Mouse (Mus musculus): ENCODE data around the gene Psme2.
A peak's percentile ranks its signal among the peaks of the same experiment; 100 is the strongest.

The Psme2 gene

DNA sequence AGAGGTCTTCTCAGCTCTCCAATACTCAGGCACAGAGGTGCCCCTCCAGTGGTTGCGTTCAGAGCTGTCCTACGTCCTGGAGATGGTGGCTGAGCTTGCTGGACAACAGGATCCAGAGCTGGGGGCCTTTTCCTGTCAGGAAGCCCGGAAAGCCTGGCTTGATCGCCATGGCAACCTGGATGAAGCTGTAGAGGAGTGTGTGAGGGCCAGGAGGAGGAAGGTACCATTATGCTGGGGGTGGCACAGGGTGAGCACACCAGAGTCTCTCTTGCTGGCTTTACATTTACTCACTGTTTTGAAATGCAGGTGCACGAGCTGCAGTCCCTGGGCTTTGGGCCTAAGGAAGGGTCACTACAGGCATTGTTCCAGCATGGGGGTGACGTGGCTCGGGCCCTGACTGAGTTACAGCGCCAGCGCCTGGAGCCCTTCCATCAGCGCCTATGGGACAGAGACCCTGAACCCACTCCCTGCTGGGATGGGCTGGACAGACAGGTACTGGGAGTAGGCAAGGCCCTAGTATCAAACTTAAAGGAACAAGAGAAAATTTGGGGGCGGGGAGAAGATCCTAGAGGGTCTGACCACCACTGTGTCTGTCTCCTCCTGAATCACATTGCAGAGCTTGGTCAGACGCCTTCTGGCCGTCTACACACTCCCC lies 5.2 kb upstream of the Psme2 start:
- no peak for DNase-seq (ENCODE audit: low read depth, low spot score)

DNA sequence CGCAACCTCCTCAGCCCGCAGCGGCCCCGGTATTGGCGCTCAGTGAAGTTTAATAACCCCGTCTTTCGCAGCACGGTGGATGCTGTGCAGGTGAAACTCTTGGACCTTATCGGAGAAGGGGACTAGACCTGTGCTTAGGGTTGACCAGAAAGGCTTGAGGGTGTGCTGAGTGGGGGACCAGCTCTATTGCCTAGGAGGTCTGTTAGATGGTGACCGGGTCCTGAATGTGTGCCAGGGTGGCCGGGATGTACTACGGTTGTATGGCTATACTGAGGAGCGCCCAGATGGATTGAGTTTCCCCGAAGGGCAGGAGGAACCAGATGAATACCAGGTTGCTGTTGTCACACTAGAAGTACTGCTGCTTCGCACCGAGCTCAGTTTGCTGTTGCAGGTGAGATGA lies 1.3 kb upstream of the Psme2 start:
- no peak for DNase-seq (ENCODE audit: low read depth, low spot score)

DNA sequence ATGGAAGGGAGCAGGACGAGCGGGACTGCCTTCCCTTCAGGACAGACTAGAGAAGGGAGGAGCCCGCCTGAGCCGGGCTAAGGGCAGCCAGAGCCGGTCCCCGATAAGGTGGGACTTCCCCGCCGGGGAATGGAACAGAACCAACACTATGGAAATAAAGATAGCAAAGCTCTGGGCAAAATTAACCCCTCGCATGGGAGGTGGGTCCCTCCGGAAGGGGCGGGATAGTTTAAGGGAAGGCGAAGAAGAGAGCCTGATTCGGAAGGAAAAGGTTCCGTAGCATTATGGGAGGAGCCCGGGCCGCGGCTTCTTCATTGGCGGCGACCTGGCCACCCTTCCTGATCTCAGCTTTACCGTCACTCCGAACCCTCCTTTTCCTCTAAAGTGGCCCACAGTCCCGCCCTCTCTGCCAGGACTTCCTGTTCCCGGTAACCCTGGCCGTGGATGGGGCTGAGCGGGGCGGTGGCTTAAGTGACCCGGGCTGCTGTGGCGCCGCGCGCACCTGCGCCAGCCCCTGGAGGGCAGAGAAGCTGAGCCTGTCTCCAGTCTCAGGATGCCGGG lies 498 bp upstream of the Psme2 start, which contains the start of gene Rnf31:
Gene Rnf31, plus strand, starts transcription at position 378 of the 561 bp plus-strand sequence.
- peak; percentile 97 for DNase-seq (ENCODE audit: low read depth, low spot score)

DNA sequence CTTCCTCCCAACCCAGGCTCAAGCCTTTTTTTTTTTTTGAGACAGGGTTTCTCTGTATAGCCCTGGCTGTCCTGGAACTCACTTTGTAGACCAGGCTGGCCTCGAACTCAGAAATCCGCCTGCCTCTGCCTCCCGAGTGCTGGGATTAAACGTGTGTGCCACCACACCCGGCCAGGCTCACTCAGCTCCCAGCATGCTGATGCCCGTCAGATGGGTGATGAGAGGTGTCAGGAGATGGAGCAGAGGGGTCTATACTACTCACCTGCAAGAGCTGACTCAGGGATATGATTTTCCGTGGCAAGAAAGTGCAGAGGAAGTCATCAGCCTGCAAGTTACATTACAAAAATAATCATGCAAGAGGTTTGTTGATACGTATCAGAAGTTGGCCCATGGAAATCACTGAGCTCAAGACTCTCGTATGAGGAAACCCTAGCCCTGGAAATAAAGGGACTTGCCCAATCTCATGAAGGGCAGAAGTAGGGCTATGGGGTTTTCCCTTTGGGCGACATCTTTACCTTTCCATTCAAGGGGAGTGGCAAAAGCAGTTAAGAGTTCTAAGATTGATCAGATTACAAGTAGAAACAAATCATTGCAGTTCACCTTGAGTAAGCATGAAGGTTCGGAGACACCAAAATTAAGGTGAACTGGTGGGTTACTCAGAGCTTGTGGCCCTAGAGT lies 1.0 kb downstream of the Psme2 start:
- DNase-seq (ENCODE audit: low read depth, low spot score): no peak

DNA sequence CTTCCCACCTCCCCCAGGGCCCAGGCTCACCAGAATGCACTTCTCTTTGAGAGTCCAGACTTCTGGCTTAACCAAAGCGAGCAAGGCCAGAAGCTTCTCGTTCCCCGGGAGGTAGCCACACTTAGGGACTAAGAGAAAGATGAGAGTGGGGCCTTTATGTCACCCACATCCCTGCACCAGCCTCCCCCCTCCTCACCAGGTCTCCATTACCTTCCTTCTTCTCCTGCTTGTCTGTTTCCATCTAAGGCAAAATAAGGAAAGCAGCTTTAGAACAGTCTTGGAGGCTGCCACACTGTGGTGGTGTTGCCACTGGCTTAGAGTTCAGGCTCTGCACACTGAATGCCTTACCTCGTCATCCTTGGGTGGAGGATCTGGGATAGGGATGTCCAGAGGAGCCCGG lies 1.6 kb downstream of the Psme2 start:
- no peak for DNase-seq (ENCODE audit: low read depth, low spot score)

DNA sequence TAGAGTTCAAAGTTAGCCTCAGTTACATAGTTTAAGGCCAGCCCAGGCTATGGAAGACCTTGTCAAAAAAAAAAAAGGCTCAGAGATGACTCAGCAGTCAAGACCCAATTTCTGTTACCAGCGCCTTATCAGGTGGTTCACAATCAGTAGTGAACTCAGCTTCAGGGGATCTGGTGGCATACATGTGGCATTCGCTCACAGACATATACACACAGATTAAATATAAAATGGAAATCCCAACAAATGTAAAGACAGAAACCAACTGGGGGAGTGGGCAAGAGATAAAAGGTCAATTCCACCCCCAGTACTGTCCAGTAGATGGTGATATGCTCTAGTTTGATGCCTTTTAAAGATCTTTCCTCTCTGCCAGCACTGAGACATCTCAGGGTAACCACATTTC lies 4.8 kb downstream of the Psme2 start:
- DNase-seq (ENCODE audit: low read depth, low spot score): no peak

DNA sequence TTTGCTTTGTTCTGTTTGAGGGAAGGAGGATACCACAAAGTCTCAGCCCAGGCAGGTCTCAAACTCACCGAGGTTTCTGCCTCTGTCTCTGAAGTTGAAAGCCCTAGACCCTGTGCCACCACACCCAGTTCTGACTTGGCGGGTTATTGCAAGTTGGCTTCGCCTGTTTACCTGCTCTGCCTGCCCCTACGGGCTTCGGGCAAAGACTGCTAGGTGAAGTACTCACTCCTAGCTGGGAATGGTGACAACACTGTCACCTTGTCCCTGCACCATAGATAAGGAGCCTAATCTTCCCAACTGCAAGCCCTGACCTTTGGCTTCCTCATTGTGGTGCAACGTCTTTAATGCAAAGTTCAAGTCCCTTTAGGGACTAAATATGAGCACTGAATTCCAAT lies 5.3 kb downstream of the Psme2 start:
- DNase-seq (ENCODE audit: low read depth, low spot score): no peak

DNA sequence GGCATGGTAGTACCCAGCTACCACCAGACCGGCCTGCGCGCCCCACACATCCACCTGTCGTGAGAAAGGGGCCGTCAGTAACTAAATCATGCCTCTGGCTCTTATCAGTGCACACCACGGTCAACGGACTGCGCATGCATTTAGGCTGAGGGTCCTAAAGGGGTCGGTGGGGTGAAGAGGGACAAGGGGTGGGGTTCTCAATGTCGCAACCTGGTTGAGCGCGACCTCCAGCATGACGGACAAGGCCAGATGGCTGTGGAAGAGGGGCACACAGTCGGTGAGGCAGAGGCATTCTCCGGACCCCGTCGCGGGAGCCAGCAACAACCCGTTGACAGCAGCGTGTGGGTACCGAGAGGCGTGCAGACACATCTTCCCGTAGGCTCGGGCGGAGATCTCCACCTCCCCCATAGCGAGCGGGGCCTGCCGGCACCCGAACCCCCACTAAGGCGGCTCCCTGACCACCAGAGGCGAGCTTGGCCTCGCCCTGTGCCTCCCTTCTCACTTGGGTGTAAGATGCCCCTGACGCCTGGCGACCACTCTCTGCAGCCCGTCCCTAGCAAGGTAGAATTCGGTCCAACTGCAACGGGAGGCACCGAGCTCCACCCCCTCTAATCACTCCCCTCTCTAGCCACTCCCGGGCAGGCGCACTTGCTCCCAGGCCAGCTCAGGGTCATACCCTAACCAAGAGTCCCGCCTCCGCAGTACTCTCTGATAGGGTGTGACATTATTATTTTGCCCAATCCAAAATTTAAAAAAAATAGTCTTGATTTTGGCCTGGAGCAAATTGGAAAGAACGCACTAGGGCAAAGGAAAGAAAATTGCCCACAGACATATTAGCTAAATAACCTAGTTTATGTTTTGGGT lies 6.0 kb downstream of the Psme2 start, which contains the start of gene Emc9:
Gene Emc9, minus strand, starts transcription at position 601 of the 864 bp plus-strand sequence.
- peak; percentile 65 for DNase-seq (ENCODE audit: low read depth, low spot score)

DNA sequence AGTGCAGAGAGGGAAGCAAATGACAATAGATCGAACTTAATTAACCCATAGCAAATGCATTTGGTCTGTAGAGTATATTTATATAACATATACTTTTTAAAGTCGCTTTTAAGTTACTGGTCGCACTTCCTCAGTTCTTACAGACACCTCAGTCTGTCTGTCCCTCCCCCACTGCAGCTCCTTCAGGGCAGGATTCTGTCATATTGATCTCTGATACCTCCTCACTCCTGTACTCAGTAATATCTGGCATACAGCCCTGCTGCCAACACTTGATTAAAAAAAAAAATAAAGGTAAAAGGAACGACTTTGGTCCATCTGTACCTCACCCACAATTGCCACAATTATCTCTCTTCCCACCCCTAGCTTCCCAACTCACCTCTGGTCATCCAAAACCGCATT lies 6.6 kb downstream of the Psme2 start:
- DNase-seq (ENCODE audit: low read depth, low spot score): no peak

DNA sequence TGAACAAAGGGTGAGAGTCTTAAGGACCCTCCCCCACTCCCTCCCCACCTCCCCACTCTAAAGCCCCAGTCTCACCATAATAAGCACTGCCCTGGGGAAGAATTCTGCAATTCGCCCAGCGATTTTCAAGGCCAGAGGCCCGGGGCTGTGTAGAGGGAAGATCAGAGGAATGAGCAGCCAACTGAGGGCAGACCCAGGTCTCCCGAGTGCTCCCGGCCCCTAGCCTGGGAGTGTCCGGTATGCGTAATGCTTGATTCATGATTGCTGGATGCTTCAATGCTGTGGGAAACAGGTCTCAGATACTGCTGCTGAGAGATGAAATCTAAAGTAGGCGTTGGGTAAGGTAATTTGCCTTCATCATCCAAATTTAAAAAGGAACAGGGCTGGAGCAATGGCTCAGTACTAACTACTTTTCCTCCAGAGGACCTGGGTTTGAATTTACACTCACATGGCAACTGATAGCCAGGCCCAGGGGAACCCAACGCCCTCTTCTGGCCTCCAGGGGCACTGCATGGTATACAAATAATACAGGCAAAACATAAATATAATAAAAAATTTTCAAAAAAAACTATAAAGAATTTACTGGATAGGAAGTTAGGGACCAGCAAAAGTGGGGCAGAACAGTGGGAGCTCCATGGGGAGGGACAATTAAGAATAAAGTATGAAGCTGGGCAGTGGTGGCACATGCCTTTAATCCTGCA lies 8.8 kb downstream of the Psme2 start:
- DNase-seq (ENCODE audit: low read depth, low spot score): no peak

DNA sequence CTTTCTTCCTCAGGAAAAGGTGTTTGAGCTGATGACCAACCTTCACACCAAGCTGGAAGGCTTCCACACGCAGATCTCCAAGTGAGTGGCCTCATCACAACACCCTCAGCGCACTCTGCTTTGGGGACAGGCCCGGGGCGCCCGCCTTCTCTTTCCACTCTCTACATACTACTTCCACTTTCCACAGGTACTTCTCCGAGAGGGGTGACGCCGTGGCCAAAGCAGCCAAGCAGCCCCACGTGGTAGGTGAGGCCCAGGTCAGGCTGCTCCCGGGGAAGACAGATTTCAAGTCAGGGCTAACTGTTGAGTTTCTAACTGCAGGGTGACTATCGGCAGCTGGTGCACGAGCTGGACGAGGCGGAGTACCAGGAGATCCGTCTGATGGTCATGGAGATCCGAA lies 10.2 kb downstream of the Psme2 start:
- no peak for DNase-seq (ENCODE audit: low read depth, low spot score)

DNA sequence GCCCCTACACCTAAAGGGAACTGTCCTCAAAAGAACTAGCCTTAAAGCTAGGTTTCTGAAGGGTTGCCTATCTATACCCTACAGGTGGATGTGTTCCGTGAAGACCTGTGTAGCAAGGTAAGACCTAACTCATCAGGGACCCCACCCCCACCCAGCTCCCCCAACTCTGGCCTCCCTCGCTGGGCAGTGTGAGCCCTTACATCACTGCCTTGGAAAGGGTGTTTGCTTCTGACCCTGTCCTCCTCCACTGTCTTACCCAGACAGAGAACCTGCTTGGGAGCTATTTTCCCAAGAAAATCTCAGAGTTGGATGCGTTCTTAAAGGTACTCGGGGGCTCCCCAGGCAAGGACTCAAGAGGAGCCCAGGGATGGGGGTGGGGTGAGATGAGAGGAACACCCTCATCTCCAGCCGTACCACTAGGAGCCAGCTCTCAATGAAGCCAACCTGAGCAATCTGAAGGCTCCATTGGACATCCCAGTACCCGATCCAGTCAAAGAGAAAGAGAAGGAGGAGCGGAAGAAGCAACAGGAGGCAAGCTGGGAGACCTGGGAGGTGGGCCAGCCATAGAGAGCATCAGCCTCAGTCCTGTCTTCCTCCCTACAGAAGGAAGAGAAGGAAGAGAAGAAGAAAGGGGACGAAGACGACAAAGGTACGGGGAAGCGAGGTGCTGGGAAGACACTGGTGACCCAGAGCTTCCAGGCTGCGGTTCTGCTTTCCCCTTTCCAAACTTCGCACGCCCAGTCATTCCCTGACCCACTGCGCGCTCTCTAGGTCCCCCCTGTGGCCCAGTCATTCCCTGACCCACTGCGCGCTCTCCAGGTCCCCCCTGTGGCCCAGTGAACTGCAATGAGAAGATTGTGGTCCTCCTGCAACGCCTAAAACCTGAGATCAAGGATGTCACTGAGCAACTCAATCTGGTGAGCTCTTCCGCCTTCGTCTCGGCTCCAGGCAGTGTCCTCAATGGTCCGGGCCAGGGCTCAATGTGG lies 11.1 kb downstream of the Psme2 start:
- no peak for DNase-seq (ENCODE audit: low read depth, low spot score)

DNA sequence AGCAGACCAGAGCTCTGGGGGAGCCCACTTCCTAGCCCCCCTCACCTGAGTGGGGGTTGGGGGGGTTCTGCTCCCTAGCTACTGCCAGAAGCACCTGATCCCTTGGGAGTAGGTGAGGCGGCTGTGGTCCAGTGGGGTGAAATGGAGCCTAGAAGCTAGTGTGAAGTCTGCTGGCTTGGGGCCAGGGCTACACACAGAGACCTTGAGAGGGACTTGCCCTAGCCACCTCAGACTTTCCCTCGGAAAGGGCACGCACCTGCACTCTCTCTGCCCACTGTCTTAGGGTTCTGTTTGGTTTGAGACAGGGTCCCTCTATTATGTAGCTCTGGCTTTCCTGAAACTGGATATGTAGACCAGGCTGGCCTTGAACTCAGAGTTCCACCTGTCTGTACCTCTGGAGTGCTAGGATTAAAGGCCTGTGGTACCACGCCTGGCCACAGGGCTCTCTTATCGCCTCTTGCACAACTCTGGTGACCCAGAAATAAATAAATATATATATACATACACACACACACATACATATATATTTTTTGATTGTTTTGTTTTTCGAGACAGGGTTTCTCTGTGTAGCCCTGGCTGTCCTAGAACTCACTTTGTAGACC lies 12.1 kb downstream of the Psme2 start:
- no peak for DNase-seq (ENCODE audit: low read depth, low spot score)

DNA sequence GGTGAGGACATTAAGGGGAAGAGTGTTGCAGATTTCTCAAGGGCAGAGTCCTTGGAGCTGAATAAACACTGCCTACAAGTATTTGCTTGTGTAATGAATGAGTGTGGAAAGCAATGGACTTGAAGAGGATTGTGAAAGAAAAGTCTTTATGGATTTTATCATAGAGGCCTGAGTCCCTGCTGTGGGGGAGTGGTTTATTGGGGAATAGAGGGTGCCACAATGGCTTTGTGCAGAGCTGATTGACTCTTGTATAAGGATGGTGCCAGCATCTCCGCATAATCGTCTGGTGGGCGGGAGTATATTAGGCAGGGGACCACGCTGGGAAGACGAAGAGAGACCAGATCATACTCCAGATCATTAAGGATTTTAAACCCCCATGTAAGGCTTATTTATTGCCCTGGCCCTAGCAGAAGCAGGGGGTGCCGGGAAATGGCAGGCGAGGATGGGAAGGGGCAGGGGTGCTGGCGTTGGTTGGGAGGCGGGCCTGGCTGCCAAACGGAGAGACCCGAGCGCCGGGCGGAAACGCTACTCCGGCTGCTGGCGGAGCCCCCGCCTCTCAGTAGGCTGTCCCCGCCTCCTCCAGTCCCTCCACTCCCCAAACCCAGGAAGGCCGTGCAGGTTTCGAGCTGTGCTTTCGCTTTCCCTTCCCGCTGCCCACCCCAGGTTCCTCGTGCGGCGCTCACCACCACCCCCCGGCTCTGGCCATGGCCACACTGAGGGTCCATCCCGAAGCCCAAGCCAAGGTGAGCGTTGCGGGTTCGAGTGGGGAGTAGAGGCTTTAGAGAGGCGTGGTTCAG lies 12.8 kb downstream of the Psme2 start, which contains the start of gene Psme1:
Gene Psme1, plus strand, starts transcription at position 253 of the 797 bp plus-strand sequence.
- peak; percentile 28 for DNase-seq (ENCODE audit: low read depth, low spot score)

DNA sequence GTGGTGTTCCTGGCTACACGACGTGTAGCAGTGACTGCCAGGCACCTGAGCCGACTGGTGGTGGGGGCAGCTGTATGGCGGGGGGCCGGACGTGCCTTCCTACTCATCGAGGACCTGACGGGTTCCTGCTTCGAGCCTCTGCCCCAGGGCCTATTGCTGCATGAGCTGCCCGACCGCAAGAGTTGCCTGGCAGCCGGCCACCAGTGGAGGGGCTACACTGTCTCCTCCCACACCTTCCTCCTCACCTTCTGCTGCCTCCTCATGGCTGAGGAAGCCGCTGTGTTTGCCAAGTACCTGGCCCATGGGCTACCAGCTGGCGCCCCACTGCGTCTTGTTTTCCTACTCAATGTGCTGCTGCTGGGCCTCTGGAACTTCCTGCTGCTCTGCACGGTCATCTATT lies 14.5 kb downstream of the Psme2 start:
- DNase-seq (ENCODE audit: low read depth, low spot score): no peak

DNA sequence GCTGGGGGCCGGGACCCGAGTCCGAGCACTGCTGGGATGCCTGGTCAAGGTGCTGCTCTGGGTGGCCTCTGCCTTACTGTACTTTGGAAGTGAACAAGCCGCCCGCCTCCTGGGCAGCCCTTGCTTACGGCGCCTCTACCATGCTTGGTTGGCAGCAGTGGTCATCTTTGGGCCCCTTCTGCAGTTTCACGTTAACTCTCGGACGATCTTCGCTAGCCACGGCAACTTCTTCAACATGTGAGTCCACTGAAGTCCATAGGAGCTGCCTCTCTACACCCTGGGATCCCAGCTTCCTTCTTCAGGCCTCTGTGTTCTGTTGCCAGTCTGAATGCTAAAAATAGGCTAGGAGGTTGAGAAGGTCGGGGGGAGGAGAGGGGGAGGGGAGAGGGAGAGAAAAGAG lies 15.2 kb downstream of the Psme2 start:
- no peak for DNase-seq (ENCODE audit: low read depth, low spot score)

DNA sequence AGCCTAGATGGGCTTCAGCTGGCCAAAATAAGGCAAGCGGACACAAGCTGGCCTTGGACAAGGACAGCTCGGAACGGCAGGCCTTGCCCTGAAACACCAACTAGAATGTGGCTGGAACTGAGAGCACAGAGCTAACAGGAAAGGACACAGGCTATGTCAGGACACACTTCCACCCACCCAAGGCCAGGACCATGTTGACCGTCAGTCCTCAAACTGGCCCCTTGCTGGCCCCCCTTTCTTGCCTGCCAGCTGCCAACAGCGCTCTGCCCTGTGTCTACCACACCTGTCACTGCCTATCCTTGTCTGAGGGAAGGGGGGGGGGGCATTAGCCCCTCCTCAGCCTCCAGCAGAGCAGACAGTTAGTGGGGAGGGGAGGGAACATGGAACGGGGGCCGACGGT lies 15.6 kb downstream of the Psme2 start, which contains the start of gene Fitm1:
Gene Fitm1, plus strand, starts transcription at position 316 of the 400 bp plus-strand sequence.
- DNase-seq (ENCODE audit: low read depth, low spot score): no peak

DNA sequence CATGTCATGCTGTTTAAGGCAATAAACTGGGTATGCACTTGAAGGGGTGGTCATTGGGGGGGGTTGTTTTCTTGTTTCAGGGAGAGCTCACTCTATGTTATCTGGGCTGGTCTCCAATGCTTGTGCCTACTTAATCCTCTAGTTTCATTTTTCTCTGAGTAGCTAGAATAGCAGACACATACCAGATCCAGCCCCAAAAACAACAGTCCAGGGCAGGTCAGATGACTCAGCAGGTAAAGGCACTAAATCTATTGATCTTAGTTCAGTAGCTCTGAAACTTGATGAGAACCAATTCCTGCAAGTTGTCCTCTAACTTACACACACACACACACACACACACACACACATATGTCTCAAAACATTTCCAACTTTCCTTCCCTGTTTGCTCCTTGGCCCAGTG lies 19.2 kb downstream of the Psme2 start:
- no peak for DNase-seq (ENCODE audit: low read depth, low spot score)

DNA sequence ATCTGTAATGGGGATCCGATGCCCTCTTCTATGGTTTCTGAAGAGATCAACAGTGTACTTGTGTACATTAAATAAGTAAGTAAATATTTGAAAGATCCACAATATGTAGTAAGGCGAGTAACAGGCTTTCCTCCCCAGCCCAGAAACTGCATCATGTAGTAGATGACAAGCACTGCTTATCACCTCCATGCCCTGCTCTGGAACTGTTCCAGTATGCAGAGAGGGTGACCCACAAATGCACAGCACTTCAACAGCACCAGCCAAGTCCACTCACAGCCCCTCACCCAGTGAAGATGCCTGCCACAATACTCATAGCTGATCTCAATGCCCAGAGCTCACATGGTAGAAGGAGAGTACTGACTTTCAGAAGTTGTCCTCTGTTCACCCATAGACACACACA lies 20.3 kb downstream of the Psme2 start:
- DNase-seq (ENCODE audit: low read depth, low spot score): no peak
